Mouse (Mus musculus) embryonic facial prominence, embryonic 13.5 days (tissue): ENCODE measurements around the gene 0610010K14Rik. TPM values are rescaled to one million over a fixed set of nuclear protein-coding genes. Genes with fewer than 3 reads are reported as not detected.

Experiments
- ATAC-seq: fragments of 200-750 bp; cut with Nextera tagmentation; 2 replicates; pipeline ENCODE4 v1.8.0; 2017; ENCODE audit warnings: low read depth; ENCODE audit not compliant: insufficient number of reproducible peaks, insufficient read depth, low FRiP score, low TSS enrichment
- H3K27ac ChIP-seq: fragments of 300-500 bp; sonication (generic); 2 replicates; pipeline ENCODE4 v1.5.1; 2015; ENCODE audit warnings: moderate library complexity, mild to moderate bottlenecking, inconsistent platforms
- H3K27me3 ChIP-seq: fragments of 300-500 bp; sonication (generic); 2 replicates; pipeline ENCODE4 v1.6.1; 2015; ENCODE audit warnings: mild to moderate bottlenecking, inconsistent platforms
- H3K36me3 ChIP-seq: fragments of 300-500 bp; sonication (generic); 2 replicates; pipeline ENCODE4 v1.6.1; 2015; ENCODE audit warnings: mild to moderate bottlenecking, inconsistent platforms
- H3K4me1 ChIP-seq: fragments of 300-500 bp; sonication (generic); 2 replicates; pipeline ENCODE4 v1.6.1; 2015; ENCODE audit warnings: inconsistent platforms
- H3K4me2 ChIP-seq: fragments of 300-500 bp; sonication (generic); 2 replicates; pipeline ENCODE4 v1.6.1; 2015; ENCODE audit warnings: moderate library complexity, mild to moderate bottlenecking, inconsistent platforms
- H3K4me3 ChIP-seq: fragments of 300-500 bp; sonication (generic); 2 replicates; pipeline ENCODE4 v1.5.1; 2015; ENCODE audit warnings: mild to moderate bottlenecking, inconsistent platforms
- H3K9ac ChIP-seq: fragments of 300-500 bp; sonication (generic); 2 replicates; pipeline ENCODE4 v1.6.1; 2015; ENCODE audit warnings: mild to moderate bottlenecking, inconsistent platforms
- H3K9me3 ChIP-seq: fragments of 300-500 bp; sonication (generic); 2 replicates; pipeline ENCODE4 v1.6.1; 2016; ENCODE audit warnings: inconsistent platforms
- WGBS: fragments of 180-500 bp; shearing (Covaris S2); methylation state at CpG from one replicate; pipeline ENCODE4 v1.1.7; 2015; ENCODE audit warnings: mixed read lengths; 5-methylcytosine and 5-hydroxymethylcytosine counted together
- microRNA counts: library from miRNA; unstranded; fragments of <30 nt; microRNA quantifications from one replicate; lab custom pipeline; 2016
- microRNA-seq: library from miRNA; unstranded; fragments of <30 nt; microRNA quantifications from one replicate; pipeline ENCODE4, GENCODE M21; 2016
- polyA plus RNA-seq: library from polyadenylated mRNA; unstranded; fragments of >200 nt; fragmentation: Nextera tagmentation; extraction: Ambion mirVana; gene quantifications from 2 replicates; pipeline ENCODE4 v1.2.1, GENCODE M21; 2015

The 0610010K14Rik gene
- polyA plus RNA-seq, 1 experiment from 2014 or later = 200 TPM

DNA sequence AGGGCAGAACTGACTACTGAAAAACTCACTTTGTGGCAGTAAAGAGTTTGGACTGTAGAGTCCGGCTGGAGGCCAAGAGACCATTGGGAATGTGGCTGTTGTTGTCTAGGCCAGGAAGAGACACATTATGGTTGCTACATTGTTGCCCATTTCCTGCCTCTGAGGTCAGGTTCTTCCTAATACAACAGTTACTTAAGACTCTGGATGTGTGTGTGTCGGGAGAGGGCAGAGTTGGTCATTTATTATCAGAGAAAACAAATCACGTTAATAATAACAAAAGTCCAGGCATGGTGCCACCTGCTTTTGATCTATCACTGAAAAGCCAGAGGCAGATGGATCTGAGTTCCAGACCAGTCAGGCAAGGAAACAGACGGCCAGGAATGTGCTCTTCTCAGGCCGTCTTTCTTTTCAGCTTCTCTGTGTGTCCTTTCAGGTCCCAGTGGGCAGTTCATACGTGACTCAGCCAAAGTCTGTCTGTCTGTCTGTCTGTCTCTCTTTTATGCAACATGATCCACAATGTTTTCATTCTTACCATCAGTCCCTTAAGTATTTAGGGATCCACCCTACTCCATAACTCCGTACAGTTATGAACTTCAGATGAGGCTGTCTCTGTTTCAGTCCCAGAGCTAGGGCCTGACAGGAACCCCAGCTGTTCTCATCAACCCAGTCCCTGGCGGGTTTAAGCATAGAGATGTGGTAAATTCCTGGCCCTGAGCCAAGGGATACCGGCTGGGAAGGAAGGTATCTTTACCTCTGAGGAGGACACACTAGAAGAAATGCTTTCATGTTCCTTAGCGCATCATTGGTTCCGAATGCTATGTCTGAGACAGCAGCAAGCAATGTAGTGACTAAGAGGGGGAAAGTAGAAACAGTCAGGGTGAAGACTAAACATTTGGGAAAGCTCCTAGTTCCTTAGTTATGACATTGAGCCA lies 44.1 kb downstream of the 0610010K14Rik start:
- WGBS = 43% methylated on average over 11 of the region's 11 CpGs
- ATAC-seq = no peak
- Histone ChIP-seq H3K4me3 (no peak overlapping the region), H3K36me3 (no peaks in the 10 kb centered on the region), H3K9ac (no peak overlapping the region), H3K27ac (no peak overlapping the region), H3K9me3 (no peaks in the 10 kb centered on the region), H3K4me2 (no peak overlapping the region), H3K27me3 (no peaks in the 10 kb centered on the region), H3K4me1 (peaks cover 9% of the 10 kb centered on the region)

DNA sequence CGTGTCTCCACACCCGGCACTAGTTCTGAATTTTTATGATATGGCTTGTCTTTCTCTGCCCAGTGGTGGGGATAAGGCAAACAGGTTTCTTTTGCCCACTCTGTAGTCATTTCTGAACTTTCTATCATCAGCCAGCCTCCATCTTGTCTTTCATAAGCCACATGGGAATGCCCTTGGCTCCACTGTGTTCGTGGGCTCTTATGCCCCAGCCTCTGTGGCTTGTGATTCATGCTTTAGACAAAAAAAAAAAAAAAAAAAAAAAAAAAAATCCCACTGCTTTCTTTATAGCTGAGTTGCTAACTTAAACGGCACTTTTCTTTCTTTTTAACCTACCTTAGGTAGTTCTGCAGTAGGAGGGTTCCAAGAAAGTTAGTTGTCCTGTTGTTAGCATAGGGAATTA lies 45.6 kb downstream of the 0610010K14Rik start:
- Histone ChIP-seq H3K27ac (no peak overlapping the region), H3K27me3 (no peaks in the 10 kb centered on the region), H3K4me1 (peaks cover 6% of the 10 kb centered on the region), H3K9me3 (no peaks in the 10 kb centered on the region), H3K4me2 (no peak overlapping the region), H3K9ac (no peak overlapping the region), H3K36me3 (no peaks in the 10 kb centered on the region), H3K4me3 (no peak overlapping the region)
- WGBS = 72% methylated on average over 4 of the region's 4 CpGs
- no peak for ATAC-seq

DNA sequence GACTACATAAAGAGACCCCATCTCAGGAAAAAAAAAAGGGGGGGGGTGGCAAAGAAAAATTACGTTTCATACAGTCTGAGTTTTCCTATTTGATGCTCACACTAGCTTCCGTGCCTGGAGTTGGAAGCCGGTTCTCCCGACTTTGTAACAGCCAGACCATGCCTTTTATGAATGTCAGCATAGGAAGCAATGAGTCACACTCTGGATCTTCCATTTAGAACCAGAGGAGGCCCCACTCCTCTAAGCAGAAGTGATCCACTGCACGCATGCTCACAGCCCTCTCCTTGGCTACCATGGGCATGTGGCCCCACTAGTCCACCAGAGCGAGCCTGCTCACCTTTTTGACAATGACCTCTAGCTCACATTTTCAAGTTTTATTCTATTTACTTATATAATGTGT lies 46.5 kb downstream of the 0610010K14Rik start:
- no peak overlapping the region for H3K4me2 ChIP-seq
- H3K27ac ChIP-seq = no peak overlapping the region
- peaks cover 6% of the 10 kb centered on the region for H3K4me1 ChIP-seq
- WGBS = 81% methylated on average over 6 of the region's 6 CpGs
- no peaks in the 10 kb centered on the region for H3K36me3 ChIP-seq
- no peak overlapping the region for H3K9ac ChIP-seq
- no peak overlapping the region for H3K4me3 ChIP-seq
- ATAC-seq = no peak
- H3K9me3 ChIP-seq = no peaks in the 10 kb centered on the region
- H3K27me3 ChIP-seq = no peaks in the 10 kb centered on the region

DNA sequence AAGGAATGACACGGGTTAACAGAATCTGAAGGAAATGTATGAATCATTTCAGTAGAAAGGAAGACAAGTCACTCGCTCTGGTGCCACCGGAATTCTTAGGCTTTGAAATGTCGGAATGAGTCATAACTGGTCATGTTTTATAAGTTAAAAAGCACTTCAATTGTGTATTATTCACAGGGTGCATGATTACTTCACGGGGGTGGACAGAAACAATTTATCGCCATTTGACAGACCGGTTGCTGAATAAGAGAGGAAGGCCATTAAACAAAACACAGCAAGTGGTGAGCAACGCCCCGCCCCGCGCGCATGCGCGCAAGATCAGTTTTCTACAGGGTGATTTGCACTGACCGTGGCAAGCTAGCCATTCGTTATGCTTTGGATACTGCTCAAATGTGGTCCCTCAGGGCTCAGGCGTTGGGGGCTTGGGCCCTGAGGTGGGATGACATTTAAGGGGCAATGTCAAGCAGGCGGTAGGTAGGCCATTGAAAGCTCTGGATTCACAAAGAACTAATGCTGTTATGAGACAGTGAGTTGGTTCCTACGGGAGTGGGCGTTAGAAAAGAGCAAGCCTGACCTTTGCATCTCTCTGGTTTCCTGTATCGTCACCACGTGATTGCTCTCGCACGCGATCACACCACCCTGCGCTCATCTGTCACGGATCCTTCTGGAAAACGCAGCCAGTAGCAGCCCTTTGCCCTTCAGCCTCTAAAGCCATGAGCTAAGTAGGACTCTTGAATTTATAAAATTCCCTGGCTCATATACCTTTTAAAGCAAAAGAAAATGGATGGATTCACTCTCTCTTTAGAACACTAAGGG lies 48.2 kb downstream of the 0610010K14Rik start:
- peaks cover 6% of the 10 kb centered on the region for H3K4me1 ChIP-seq
- H3K4me3 ChIP-seq = no peak overlapping the region
- no peak for ATAC-seq
- H3K9ac ChIP-seq = no peak overlapping the region
- no peaks in the 10 kb centered on the region for H3K9me3 ChIP-seq
- no peaks in the 10 kb centered on the region for H3K27me3 ChIP-seq
- no peak overlapping the region for H3K4me2 ChIP-seq
- 81% methylated on average over 28 of the region's 28 CpGs for WGBS
- no peaks in the 10 kb centered on the region for H3K36me3 ChIP-seq
- H3K27ac ChIP-seq = no peak overlapping the region

MicroRNA genes within 50 kb of the gene (microRNA counts, 519-probe panel; counts per million panel counts)
- microRNA mmu-miR-195 (lab: Ali Mortazavi, UCI) (236 counts per million, percentile 44 among the panel's probes with 10 or more counts), microRNA mmu-miR-497 (lab: Ali Mortazavi, UCI) (1,964 counts per million, percentile 51 among the panel's probes with 10 or more counts)

Small RNA genes within 50 kb of the gene (microRNA-seq; reads per million reads assigned to microRNA genes)
- 1,000 reads per million, percentile 76 among the genes with 10 or more reads in this experiment for gene Mir195a
- not detected for gene Mir497
- gene Mir497b = not detected

Other genes starting within 250 kb of the 0610010K14Rik start
- 511 and 542 TPM in 2 replicates for gene Gabarap, start 246.8 kb downstream of the 0610010K14Rik start, polyA plus RNA-seq
- gene Phf23, start 242.1 kb downstream of the 0610010K14Rik start, polyA plus RNA-seq = 87.8 and 93.3 TPM in 2 replicates
- 55.0 and 56.8 TPM in 2 replicates for gene Dvl2, start 237.3 kb downstream of the 0610010K14Rik start, polyA plus RNA-seq
- 78.2 and 82.3 TPM in 2 replicates for gene Acadvl, start 222.5 kb downstream of the 0610010K14Rik start, polyA plus RNA-seq
- 13.1 and 13.5 TPM in 2 replicates for gene Dlg4, start 221.0 kb downstream of the 0610010K14Rik start, polyA plus RNA-seq
- gene Asgr1, start 183.8 kb downstream of the 0610010K14Rik start, polyA plus RNA-seq = 0.24 and 0.47 TPM in 2 replicates
- not detected in 2 replicates for gene Asgr2, start 145.3 kb downstream of the 0610010K14Rik start, polyA plus RNA-seq
- gene Mgl2, start 107.6 kb downstream of the 0610010K14Rik start, polyA plus RNA-seq = 0.25 and 0.50 TPM in 2 replicates
- gene Clec10a, start 81.7 kb downstream of the 0610010K14Rik start, polyA plus RNA-seq = 1.3 TPM in 2 replicates
- 1.9 and 3.5 TPM in 2 replicates for gene Slc16a11, start 25.2 kb downstream of the 0610010K14Rik start, polyA plus RNA-seq
- gene Slc16a13, start 16.9 kb downstream of the 0610010K14Rik start, polyA plus RNA-seq = 9.8 and 13.0 TPM in 2 replicates
- gene Bcl6b, start 8.1 kb downstream of the 0610010K14Rik start, polyA plus RNA-seq = 11.1 and 11.3 TPM in 2 replicates
- gene Gm21988, start 1.9 kb upstream of the 0610010K14Rik start, polyA plus RNA-seq = 11.7 and 13.9 TPM in 2 replicates
- gene Rnasek, start 1.9 kb upstream of the 0610010K14Rik start, polyA plus RNA-seq = 168 and 170 TPM in 2 replicates
- 6.7 and 7.6 TPM in 2 replicates for gene Alox12, start 17.4 kb upstream of the 0610010K14Rik start, polyA plus RNA-seq
- 0.32 and 0.67 TPM in 2 replicates for gene Alox12e, start 84.7 kb upstream of the 0610010K14Rik start, polyA plus RNA-seq
- 0.87 and 1.3 TPM in 2 replicates for gene Alox15, start 114.1 kb upstream of the 0610010K14Rik start, polyA plus RNA-seq
- 37.1 and 42.1 TPM in 2 replicates for gene Pelp1, start 172.1 kb upstream of the 0610010K14Rik start, polyA plus RNA-seq
- 18.1 and 19.4 TPM in 2 replicates for gene Arrb2, start 194.7 kb upstream of the 0610010K14Rik start, polyA plus RNA-seq
- 40.8 and 44.7 TPM in 2 replicates for gene Med11, start 214.0 kb upstream of the 0610010K14Rik start, polyA plus RNA-seq
- gene Zmynd15, start 221.5 kb upstream of the 0610010K14Rik start, polyA plus RNA-seq = 0.59 and 0.78 TPM in 2 replicates
- gene Cxcl16, start 222.1 kb upstream of the 0610010K14Rik start, polyA plus RNA-seq = 2.4 and 2.6 TPM in 2 replicates